Mouse (Mus musculus) brain, adult 10 weeks (tissue): ENCODE results near the gene Adipoq. TPM values are rescaled to one million over a fixed set of nuclear protein-coding genes. Genes with fewer than 3 reads are reported as not detected.

Source experiments
- polyA plus RNA-seq: library from polyadenylated mRNA; stranded (reverse); fragments of 350-450 nt; fragmentation: Illumina TruSeq; extraction: RNeasy Lipid Tissue Mini Kit (QIAGEN cat#74804); gene quantifications from one replicate; pipeline ENCODE4 v1.2.3, GENCODE M21; 2015; ENCODE audit warnings: low read depth, low replicate concordance

Adipoq gene
- not detected for polyA plus RNA-seq

GRCm38 (mm10) chr16:23146280-23146679, at the start of gene Adipoq:
TSS of gene Adipoq (plus strand) at chr16:23146536.

GRCm38 (mm10) chr16:23107231-23107942, 38.9 kb upstream of the Adipoq start, which contains the start of gene Eif4a2:
TSS of gene Eif4a2 (plus strand) at chr16:23107444.

DNA sequence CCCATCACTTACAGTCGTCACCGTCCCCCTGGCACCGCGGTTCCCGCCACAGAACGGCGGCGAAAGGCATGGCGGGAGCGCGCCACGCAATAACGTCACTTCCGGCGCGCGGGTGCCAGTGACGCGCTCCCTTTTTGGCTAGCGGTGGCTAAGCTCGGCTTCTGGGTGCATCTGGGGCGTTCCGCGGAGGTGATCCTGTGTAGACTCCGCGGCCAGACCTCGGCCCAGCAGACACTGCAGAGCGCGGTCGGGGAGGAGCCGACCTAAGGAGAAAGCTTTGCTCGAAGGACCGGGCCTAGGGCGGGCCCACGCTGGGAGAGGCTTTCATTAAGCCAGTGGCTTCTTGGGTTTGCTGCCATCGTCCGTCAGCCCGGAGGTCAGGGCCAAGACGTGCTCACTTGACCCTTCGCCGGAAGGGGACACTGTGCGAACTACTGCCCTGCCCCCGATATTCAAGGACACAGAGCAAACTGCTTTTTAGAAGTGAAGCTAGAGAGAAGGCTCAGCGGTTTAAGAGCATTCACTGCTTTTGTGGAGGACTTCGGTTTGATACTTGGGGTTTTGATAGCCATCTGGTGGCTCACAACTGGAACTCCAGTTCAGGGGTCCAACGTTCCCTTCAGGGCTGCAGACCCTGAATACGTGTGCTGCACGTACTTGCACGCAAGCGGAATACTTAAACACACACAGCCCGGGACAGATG, 18.5 kb upstream of the Adipoq start, which contains the start of gene Rfc4:
Gene Rfc4 (minus strand): TSS at position 65 of the 703 bp plus-strand sequence.

Other genes starting within 250 kb of the Adipoq start
- not detected for gene Fetub, start 228.2 kb upstream of the Adipoq start, polyA plus RNA-seq
- not detected for gene Hrg, start 195.5 kb upstream of the Adipoq start, polyA plus RNA-seq
- not detected for gene Kng2, start 117.1 kb upstream of the Adipoq start, polyA plus RNA-seq
- 0.39 TPM for gene Kng1, start 88.7 kb upstream of the Adipoq start, polyA plus RNA-seq
- 1,338 TPM for gene Eif4a2, start 39.1 kb upstream of the Adipoq start, polyA plus RNA-seq
- gene Rfc4, start 18.8 kb upstream of the Adipoq start, polyA plus RNA-seq: 7.9 TPM
- 14.9 TPM for gene St6gal1, start 78.2 kb downstream of the Adipoq start, polyA plus RNA-seq